In the genomic region with DNA sequence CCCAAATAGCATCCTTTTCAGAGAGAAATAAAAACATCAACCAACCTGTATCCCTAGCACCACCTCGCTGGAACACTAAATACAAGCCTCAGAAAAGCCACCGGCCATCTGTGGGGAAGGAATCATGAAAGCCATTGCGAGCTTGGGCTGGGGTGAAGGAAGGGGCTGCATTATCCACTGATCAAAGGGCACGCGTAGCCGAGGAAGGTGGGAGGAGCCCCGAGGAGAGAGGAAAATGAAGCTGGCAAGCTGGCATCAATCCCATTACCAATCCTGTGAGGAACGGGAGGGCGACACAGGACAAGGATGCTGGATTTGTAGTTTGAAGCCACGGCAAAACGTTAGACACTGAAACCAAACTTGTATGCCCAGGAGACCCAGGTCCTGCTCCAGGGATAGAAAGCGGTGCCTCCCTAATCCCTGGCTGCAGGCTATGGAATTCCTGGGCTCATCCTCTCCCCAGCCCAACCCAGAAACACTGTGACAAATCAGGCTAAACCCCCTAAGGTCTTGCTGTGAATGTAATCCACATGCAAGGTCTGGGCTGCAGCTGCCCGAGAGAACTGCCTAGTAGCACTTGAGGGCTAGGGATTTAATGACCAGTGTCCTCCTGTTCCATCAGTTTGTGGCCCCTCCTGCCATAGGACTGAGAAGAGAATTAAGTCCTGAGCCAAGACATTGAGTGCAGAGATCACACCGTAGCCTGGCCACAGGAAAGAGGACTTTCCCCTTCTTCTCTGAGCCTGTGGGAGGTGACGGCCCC, we compare ENCODE assay signal across 10 mouse cellular contexts.
DNase-seq lines count a peak whose midpoint lies in the region; ATAC-seq and TF ChIP-seq lines count a peak whose summit lies in the region.
"Had no signal": no experiment of that assay in that cellular context is flagged by ENCODE, and none has a peak within 500 bp of the region (broad histone marks: within the 10 kb centered on the region; RNA-seq: fewer than 3 reads in every experiment).

No protein-coding gene starts in this region.

- H3K9ac ChIP-seq in forebrain, embryonic 14.5 days (ENCODE audit: low read length): peak overlapping the region; percentile 46; the same call in 1 of the 2 replicates
- peak overlapping the region; percentile 3; the same call in 1 of the 2 replicates for H3K9ac ChIP-seq in midbrain, embryonic 11.5 days (ENCODE audit: low read length)
- H3K9ac ChIP-seq: heart, embryonic 15.5 days had no signal

- in situ Hi-C loops in Patski (cut with MboI; ENCODE audit: low pct_unique_long_range_greater_than_20kb): no loop called here

- TF ChIP-seq CTCF in cerebellum, adult 2 months (IDR thresholded peaks at IDR 0.05; ENCODE audit: borderline replicate concordance, insufficient read depth, low read depth, low read length): no peak
- TF ChIP-seq CTCF in Patski (IDR thresholded peaks at IDR 0.05): no peak
- no peak for TF ChIP-seq CTCF in gastrocnemius, adult 2 months (IDR thresholded peaks at IDR 0.05)

- H3K27ac ChIP-seq in cerebellum, adult 2 months (ENCODE audit: insufficient read depth, low read length): no peak overlapping the region
- no peak overlapping the region for H3K27ac ChIP-seq in forebrain, embryonic 14.5 days (ENCODE audit: low read depth, low read length)
- H3K27ac ChIP-seq in midbrain, embryonic 11.5 days (ENCODE audit: low read depth, low read length): no peak overlapping the region; the same call in 1 of the 2 replicates
- H3K27ac ChIP-seq in gastrocnemius, adult 2 months: no peak overlapping the region
- H3K27ac ChIP-seq: heart, embryonic 15.5 days had no signal

- H3K4me2 ChIP-seq in forebrain, embryonic 14.5 days (ENCODE audit: low read length): peak overlapping the region; percentile 41
- peak overlapping the region; percentile 35 for H3K4me2 ChIP-seq in midbrain, embryonic 11.5 days
- H3K4me2 ChIP-seq: heart, embryonic 15.5 days had no signal

- no peak for TF ChIP-seq POLR2A in cerebellum, adult 2 months (IDR thresholded peaks at IDR 0.05; ENCODE audit: borderline replicate concordance, insufficient read depth, low read length)

- H3K36me3 ChIP-seq in forebrain, embryonic 14.5 days (ENCODE audit: control insufficient read depth, insufficient read depth, low read length): no peaks in the 10 kb centered on the region
- H3K36me3 ChIP-seq in midbrain, embryonic 11.5 days (ENCODE audit: control insufficient read depth, insufficient read depth, low read length): no peaks in the 10 kb centered on the region
- H3K36me3 ChIP-seq: heart, embryonic 15.5 days had no signal

- POLR2A ChIA-PET in Patski (lab: Charles Lee): no interaction called here

- CTCF ChIA-PET in Patski (lab: Charles Lee): no interaction called here

- H3K27me3 ChIP-seq in cerebellum, adult 2 months (ENCODE audit: control insufficient read depth, insufficient read depth, low read length): no peaks in the 10 kb centered on the region
- no peaks in the 10 kb centered on the region for H3K27me3 ChIP-seq in Patski
- 0 out of 2 replicates have a peak, but pooled peaks cover 4% of the 10 kb centered on the region for H3K27me3 ChIP-seq in forebrain, embryonic 14.5 days (replicated peaks; ENCODE audit: control insufficient read depth, insufficient read depth, low read length)
- peaks cover 16% of the 10 kb centered on the region; the same call in 1 of the 2 replicates for H3K27me3 ChIP-seq in midbrain, embryonic 11.5 days (ENCODE audit: control insufficient read depth, insufficient read depth, low read length)

- ATAC-seq in cerebellum, adult (ENCODE audit: insufficient number of reproducible peaks, low FRiP score, low TSS enrichment): no peak
- ATAC-seq in Patski: peak; percentile 71
- ATAC-seq in forebrain, embryonic 14.5 days: 0 out of 2 replicates have a peak, but pooled peaks have one; percentile 47
- ATAC-seq in midbrain, embryonic 11.5 days (ENCODE audit: low FRiP score): peak; percentile 76

- no peak for DNase-seq in cerebellum, adult 2 months
- DNase-seq in Patski (ENCODE audit: low read depth, low spot score): no peak
- DNase-seq in forebrain, embryonic 14.5 days (ENCODE audit: low spot score): peak; percentile 67
- DNase-seq in midbrain, embryonic 11.5 days (ENCODE audit: low spot score, missing footprints): peak; percentile 92
- no peak for DNase-seq in layer of hippocampus, adult 8-10 months (ENCODE audit: low spot score in 2 of 2)
- DNase-seq in gastrocnemius, adult 2 months: no peak
- DNase-seq in layer of hippocampus, postnatal 14 days (ENCODE audit: low spot score in 2 of 2): no peak

- intact Hi-C loops in gastrocnemius, adult 2 months (cut with DNase I): no loop called here

- no peaks in the 10 kb centered on the region for H3K9me3 ChIP-seq in forebrain, embryonic 14.5 days (replicated peaks; ENCODE audit: control insufficient read depth, low read length)
- no peaks in the 10 kb centered on the region for H3K9me3 ChIP-seq in midbrain, embryonic 11.5 days (ENCODE audit: control insufficient read depth, low read length)
- H3K9me3 ChIP-seq: heart, embryonic 15.5 days had no signal

- WGBS in cerebellum, adult 2 months: 14% methylated on average over 15 of the region's 15 CpGs
- WGBS in forebrain, embryonic 14.5 days: 9% methylated on average over 15 of the region's 15 CpGs
- 4% methylated on average over 15 of the region's 15 CpGs for WGBS in midbrain, embryonic 11.5 days

- H3K4me3 ChIP-seq in cerebellum, adult 2 months (replicated peaks; ENCODE audit: insufficient read depth, low read depth, low read length): peak overlapping the region; percentile 15
- no peak overlapping the region for H3K4me3 ChIP-seq in forebrain, embryonic 14.5 days (ENCODE audit: low read depth, low read length)
- H3K4me3 ChIP-seq in midbrain, embryonic 11.5 days (ENCODE audit: low read depth, low read length): no peak overlapping the region
- no peak overlapping the region for H3K4me3 ChIP-seq in gastrocnemius, adult 2 months
- H3K4me3 ChIP-seq: heart, embryonic 15.5 days; myocyte had no signal

- H3K4me1 ChIP-seq in cerebellum, adult 2 months (ENCODE audit: control insufficient read depth, insufficient read depth, low read length): no peaks in the 10 kb centered on the region
- H3K4me1 ChIP-seq in forebrain, embryonic 14.5 days (ENCODE audit: control insufficient read depth, insufficient read depth, low read length): peaks cover 10% of the 10 kb centered on the region
- H3K4me1 ChIP-seq in midbrain, embryonic 11.5 days (ENCODE audit: control insufficient read depth, insufficient read depth, low read length): peaks cover 14% of the 10 kb centered on the region

Comparison
In these comparisons a context has a peak if more than half of its experiments do, and no peak if none do; other contexts are left out.
1. DNase-seq: peak in forebrain, embryonic 14.5 days (single experiment) and midbrain, embryonic 11.5 days (single experiment); none in cerebellum, adult 2 months (0 of 2), Patski (single experiment), layer of hippocampus, adult 8-10 months (0 of 2), gastrocnemius, adult 2 months (single experiment) and layer of hippocampus, postnatal 14 days (0 of 2).